Mouse (Mus musculus) C2C12 (cell line): ENCODE measurements around the gene Stat6. TPM values are rescaled to one million over a fixed set of nuclear protein-coding genes. Genes with fewer than 3 reads are reported as not detected.

ENCODE experiments used
- H3K27me3 ChIP-seq: one replicate; pipeline ENCODE4 v1.6.1; 2011; ENCODE audit not compliant: control insufficient read depth, insufficient read depth, insufficient read length
- H3K36me3 ChIP-seq: one replicate; pipeline ENCODE4 v1.6.1; 2011; ENCODE audit not compliant: control insufficient read depth, insufficient read depth
- H3K4me3 ChIP-seq: one replicate; pipeline ENCODE4 v1.5.1; 2011; ENCODE audit warnings: mild to moderate bottlenecking, control low read depth; ENCODE audit not compliant: poor library complexity, insufficient read depth, severe bottlenecking
- H3K79me2 ChIP-seq: one replicate; pipeline ENCODE4 v1.6.1; 2011; ENCODE audit not compliant: control insufficient read depth, insufficient read depth
- H3K79me3 ChIP-seq: one replicate; pipeline ENCODE4 v1.6.1; 2011; ENCODE audit warnings: low read depth, control low read depth
- H3ac ChIP-seq: one replicate; pipeline ENCODE3; 2011; ENCODE audit warnings: low read depth; ENCODE audit not compliant: control insufficient read depth, insufficient read length
- CTCF ChIP-seq: IDR thresholded peaks from one replicate; pipeline ENCODE4 v1.5.1; 2011; ENCODE audit not compliant: control insufficient read depth, insufficient read depth, insufficient read length
- FOSL1 ChIP-seq: IDR thresholded peaks from one replicate; pipeline ENCODE4 v1.8.0; 2011; ENCODE audit warnings: mild to moderate bottlenecking, low read length; ENCODE audit not compliant: poor library complexity, insufficient read depth, severe bottlenecking
- MYOD1 ChIP-seq: IDR thresholded peaks from one replicate; pipeline ENCODE4 v1.6.1; 2011; ENCODE audit warnings: low read depth; ENCODE audit not compliant: control insufficient read depth, insufficient read length
- USF1 ChIP-seq: IDR thresholded peaks from one replicate; pipeline ENCODE4 v1.6.1; 2011; ENCODE audit warnings: low read depth, mild to moderate bottlenecking, control low read depth, moderate library complexity
- polyA plus RNA-seq: library from polyadenylated mRNA; unstranded; fragments of >200 nt; fragmentation: generic; extraction: Trizol; gene quantifications from one replicate; pipeline ENCODE4 v1.2.1, GENCODE M21; 2012; ENCODE audit warnings: missing spikeins

Stat6 gene
- polyA plus RNA-seq, 1 experiment, result 0.26 TPM

DNA sequence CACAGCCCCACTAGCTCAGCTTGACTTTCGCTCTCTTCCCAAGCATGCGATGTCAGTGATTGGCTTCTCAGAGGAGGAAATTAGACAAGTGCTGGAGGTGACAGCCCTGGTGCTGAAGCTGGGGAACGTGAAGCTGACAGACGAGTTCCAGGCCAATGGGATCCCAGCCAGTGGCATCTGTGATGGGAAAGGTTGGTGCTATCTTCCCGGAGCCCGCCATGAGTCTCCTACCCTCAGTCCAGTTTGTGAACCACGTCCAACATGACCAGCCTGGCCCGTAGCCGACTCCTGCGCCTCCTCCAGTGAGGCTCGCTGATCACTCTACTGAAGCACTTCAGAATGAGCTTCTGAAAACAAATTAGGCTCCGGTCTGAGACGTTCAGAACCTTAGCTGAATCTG lies 67.5 kb downstream of the Stat6 start:
- Histone ChIP-seq H3K79me2 (no peaks in the 10 kb centered on the region), H3K27me3 (no peaks in the 10 kb centered on the region), H3K4me3 (no peak overlapping the region), H3K36me3 (no peaks in the 10 kb centered on the region), H3ac (no peak overlapping the region), H3K79me3 (no peaks in the 10 kb centered on the region)
- TF ChIP-seq FOSL1 (no peak), USF1 (no peak), CTCF (no peak), MYOD1 (no peak)

Other genes with a start within 250 kb of the Stat6 start
- gene Stac3, start 141.3 kb upstream of the Stat6 start, polyA plus RNA-seq, result 9.7 TPM
- 0.42 TPM for gene Ndufa4l2, start 128.0 kb upstream of the Stat6 start, polyA plus RNA-seq
- 340 TPM for gene Shmt2, start 120.5 kb upstream of the Stat6 start, polyA plus RNA-seq
- gene Nxph4, start 108.4 kb upstream of the Stat6 start, polyA plus RNA-seq, result 1.2 TPM
- gene Lrp1, start 21.8 kb upstream of the Stat6 start, polyA plus RNA-seq, result 190 TPM
- 6.8 TPM for gene Nemp1, start 23.9 kb downstream of the Stat6 start, polyA plus RNA-seq
- gene Nab2, start 25.6 kb downstream of the Stat6 start, polyA plus RNA-seq, result 108 TPM
- gene Myo1a, start 62.2 kb downstream of the Stat6 start, polyA plus RNA-seq, result 0.16 TPM
- gene Tac2, start 81.5 kb downstream of the Stat6 start, polyA plus RNA-seq, result not detected
- 3.5 TPM for gene Zbtb39, start 96.6 kb downstream of the Stat6 start, polyA plus RNA-seq
- gene Gpr182, start 108.7 kb downstream of the Stat6 start, polyA plus RNA-seq, result 0.09 TPM
- 0.01 TPM for gene Rdh1, start 116.7 kb downstream of the Stat6 start, polyA plus RNA-seq
- gene Rdh16f1, start 116.8 kb downstream of the Stat6 start, polyA plus RNA-seq, result not detected
- gene Rdh9, start 133.4 kb downstream of the Stat6 start, polyA plus RNA-seq, result 0.02 TPM
- not detected for gene Rdh16, start 158.2 kb downstream of the Stat6 start, polyA plus RNA-seq
- gene Rdh19, start 206.9 kb downstream of the Stat6 start, polyA plus RNA-seq, result not detected
- gene Rdh16f2, start 223.5 kb downstream of the Stat6 start, polyA plus RNA-seq, result not detected
- not detected for gene Rdh7, start 245.8 kb downstream of the Stat6 start, polyA plus RNA-seq